Mouse (Mus musculus): ENCODE measurements around the gene Ift88.

DNA sequence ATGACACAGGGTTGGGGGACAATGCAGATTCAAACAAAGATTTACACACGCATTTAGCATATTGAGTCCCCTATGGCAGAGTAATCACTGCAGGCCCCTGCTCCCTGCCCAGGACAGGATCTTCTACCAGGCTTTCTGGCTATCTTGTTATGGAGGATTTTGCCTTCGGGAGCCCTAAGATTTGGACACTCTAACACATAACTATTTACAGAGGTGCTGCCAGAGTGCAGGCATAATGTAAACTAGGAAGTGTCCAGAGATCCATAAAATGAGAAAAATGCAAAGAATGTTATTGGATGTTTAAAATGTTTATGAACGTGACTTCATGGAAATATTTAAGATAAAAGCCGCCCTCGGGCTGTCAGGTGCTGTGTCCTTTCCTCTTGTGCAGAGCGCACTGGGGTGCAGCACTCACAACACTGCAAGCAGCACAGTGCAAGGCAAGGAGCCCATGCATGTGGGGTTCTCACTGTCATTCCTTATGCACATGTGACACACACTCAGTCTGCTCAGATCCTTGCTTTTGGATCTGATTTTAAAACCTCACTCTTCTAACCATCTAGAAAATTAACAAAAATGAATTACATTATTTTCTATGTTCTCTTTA lies 91.4 kb downstream of the Ift88 start:
- TF ChIP-seq CTCF (IDR thresholded peaks at IDR 0.05; ENCODE audit: extremely low read depth, insufficient read length, insufficient replicate concordance, low read depth, low read length) (no peak), POLR2A (IDR thresholded peaks at IDR 0.05; ENCODE audit: low read depth, low read length) (no peak)
